ENCODE assay signal across 8 mouse cellular contexts in genomic region chrX:95026361-95026892, GRCm38 (mm10). TPM values are rescaled to one million over a fixed set of nuclear protein-coding genes. Genes with fewer than 3 reads are reported as not detected.
DNase-seq lines count a peak whose midpoint lies in the region; ATAC-seq and TF ChIP-seq lines count a peak whose summit lies in the region.

Spin4 (minus strand) TSS chrX:95026682.

- peak; percentile 29 for TF ChIP-seq CTCF in hindbrain, postnatal 0 days (IDR thresholded peaks at IDR 0.05; ENCODE audit: low read depth)

- peak within 1 kb of the TSS; percentile 64 for H3K4me2 ChIP-seq in hindbrain, postnatal 0 days (ENCODE audit: low read depth, low read length)

- H3K27me3 ChIP-seq in hindbrain, postnatal 0 days (ENCODE audit: insufficient read depth, low read length) = no peaks in the 10 kb centered on the region

- ATAC-seq in common myeloid progenitor, adult 5-6 weeks (replicated peaks; ENCODE audit: low read depth, poor library complexity, severe bottlenecking) = peak; percentile 88
- ATAC-seq in hindbrain, postnatal 0 days = peak; percentile 98
- no peak for ATAC-seq in monocyte, adult 5-6 weeks (replicated peaks; ENCODE audit: insufficient number of reproducible peaks, low FRiP score, low TSS enrichment, poor library complexity, severe bottlenecking)

- no peaks in the 10 kb centered on the region for H3K36me3 ChIP-seq in hindbrain, postnatal 0 days (ENCODE audit: insufficient read depth, low read length)

- 17% methylated on average over 30 of the region's 30 CpGs for WGBS in hindbrain, postnatal 0 days

- H3K9ac ChIP-seq in hindbrain, postnatal 0 days (replicated peaks; ENCODE audit: low read length) = peak within 1 kb of the TSS; percentile 56

- peak within 1 kb of the TSS; percentile 86 for H3K27ac ChIP-seq in hindbrain, postnatal 0 days

- no peaks in the 10 kb centered on the region for H3K9me3 ChIP-seq in hindbrain, postnatal 0 days (ENCODE audit: low read length)

- peak; percentile 64 to 66 for DNase-seq in adrenal gland, adult 18-20 months (ENCODE audit: low spot score in 2 of 2)
- DNase-seq in gastrocnemius, adult 8-10 months (ENCODE audit: low spot score in 2 of 2) = peak; percentile 29 to 59
- peak; percentile 86 for DNase-seq in hindbrain, postnatal 0 days (ENCODE audit: low spot score)
- peak; percentile 55 to 70 for DNase-seq in left cerebral cortex, adult 18-20 months (ENCODE audit: low spot score in 2 of 2)
- DNase-seq in lung, postnatal 36 days = peak; percentile 81
- peak; percentile 59 to 68 for DNase-seq in right cerebral cortex, adult 2 months (ENCODE audit: low spot score in 2 of 2)

- H3K4me3 ChIP-seq in hindbrain, postnatal 0 days (ENCODE audit: low read length) = peak within 1 kb of the TSS; percentile 53

- H3K4me1 ChIP-seq in hindbrain, postnatal 0 days (ENCODE audit: insufficient read depth, low read length) = no peaks in the 10 kb centered on the region

RNA-seq across cellular contexts. Expression of gene Spin4, which starts in this region (rescaled TPM):
- 1 to 10 TPM; 1.0 to 1.4 TPM for total RNA-seq in adrenal gland, adult 18-20 months (2021)
- total RNA-seq in common myeloid progenitor, adult 5-6 weeks (2017) = 0.55 TPM in 1 of 2 replicates, not detected in the other
- under 1 TPM; 0.15 to 0.48 (median 0.18) TPM for total RNA-seq in gastrocnemius, adult 8-10 months (2022)
- total RNA-seq in hindbrain, postnatal 0 days (2014; rRNA removed) = 3.9 and 5.1 TPM in 2 replicates
- 3.4 and 3.5 TPM in 2 replicates for polyA plus RNA-seq in hindbrain, postnatal 0 days (2015; fragmentation: Nextera tagmentation; extraction: Ambion mirVana)
- total RNA-seq in left cerebral cortex, adult 18-20 months (2021) = under 1 TPM; 0.49 to 0.66 TPM
- total RNA-seq in monocyte, adult 5-6 weeks (2017) = 0.11 to 0.38 TPM in 2 of 3 replicates, not detected in the other

Comparison
In these comparisons a context has a peak if more than half of its experiments do, and no peak if none do; other contexts are left out.
1. Peak in ATAC-seq in common myeloid progenitor, adult 5-6 weeks; RNA of the gene not detected or under 1 TPM.
2. Peak in DNase-seq in gastrocnemius, adult 8-10 months; RNA of the gene not detected or under 1 TPM.
3. Peak in DNase-seq in left cerebral cortex, adult 18-20 months; RNA of the gene not detected or under 1 TPM.